Mouse (Mus musculus) cerebellum, adult 2 months (tissue): ENCODE data around the gene Orai2. TPM values are rescaled to one million over a fixed set of nuclear protein-coding genes. Genes with fewer than 3 reads are reported as not detected.
"Not testable (repeated sequence)": the region's sequence is repeated elsewhere in the genome, so short reads cannot be mapped to it uniquely, and the experiment has no call there.

ENCODE experiments used
- DNase-seq, 2 experiments: peaks; one replicate each; pipeline ENCODE4 v3.0.0; 2021
- H3K27ac ChIP-seq: fragments of 200-500 bp; 2 replicates; pipeline ENCODE4 v1.5.1; 2012; ENCODE audit warnings: low read length, control low read depth, inconsistent platforms; ENCODE audit not compliant: insufficient read depth
- H3K27me3 ChIP-seq: fragments of 200-500 bp; 2 replicates; pipeline ENCODE4 v1.6.1; 2012; ENCODE audit warnings: inconsistent platforms, mild to moderate bottlenecking, low read length, moderate library complexity; ENCODE audit not compliant: control insufficient read depth, insufficient read depth
- H3K4me1 ChIP-seq: fragments of 200-500 bp; 2 replicates; pipeline ENCODE4 v1.6.1; 2011; ENCODE audit warnings: low read length; ENCODE audit not compliant: control insufficient read depth, insufficient read depth
- H3K4me3 ChIP-seq: fragments of 200-500 bp; replicated peaks from 2 replicates; pipeline ENCODE3; 2011; ENCODE audit warnings: mild to moderate bottlenecking, low read depth, low read length, control low read depth; ENCODE audit not compliant: insufficient read depth
- CTCF ChIP-seq: fragments of 200-500 bp; IDR thresholded peaks from 2 replicates; pipeline ENCODE4 v1.5.1; 2011; ENCODE audit warnings: low read depth, mild to moderate bottlenecking, control low read depth, low read length, moderate library complexity, borderline replicate concordance; ENCODE audit not compliant: insufficient read depth
- POLR2A ChIP-seq: fragments of 200-500 bp; IDR thresholded peaks from 2 replicates; pipeline ENCODE4 v1.6.1; 2011; ENCODE audit warnings: low read length, control low read depth, borderline replicate concordance; ENCODE audit not compliant: insufficient read depth
- WGBS: fragments of 180-500 bp; shearing (Covaris S2); methylation state at CpG from one replicate; pipeline ENCODE4 v1.1.7; 2018; 5-methylcytosine and 5-hydroxymethylcytosine counted together
- polyA plus RNA-seq: library from polyadenylated mRNA; depleted of rRNA; stranded (reverse); fragments of >200 nt; gene quantifications from 2 replicates; pipeline ENCODE4 v1.2.3, GENCODE M21; 2012

Gene Orai2
- polyA plus RNA-seq, 1 experiment: 64.9 TPM

DNA sequence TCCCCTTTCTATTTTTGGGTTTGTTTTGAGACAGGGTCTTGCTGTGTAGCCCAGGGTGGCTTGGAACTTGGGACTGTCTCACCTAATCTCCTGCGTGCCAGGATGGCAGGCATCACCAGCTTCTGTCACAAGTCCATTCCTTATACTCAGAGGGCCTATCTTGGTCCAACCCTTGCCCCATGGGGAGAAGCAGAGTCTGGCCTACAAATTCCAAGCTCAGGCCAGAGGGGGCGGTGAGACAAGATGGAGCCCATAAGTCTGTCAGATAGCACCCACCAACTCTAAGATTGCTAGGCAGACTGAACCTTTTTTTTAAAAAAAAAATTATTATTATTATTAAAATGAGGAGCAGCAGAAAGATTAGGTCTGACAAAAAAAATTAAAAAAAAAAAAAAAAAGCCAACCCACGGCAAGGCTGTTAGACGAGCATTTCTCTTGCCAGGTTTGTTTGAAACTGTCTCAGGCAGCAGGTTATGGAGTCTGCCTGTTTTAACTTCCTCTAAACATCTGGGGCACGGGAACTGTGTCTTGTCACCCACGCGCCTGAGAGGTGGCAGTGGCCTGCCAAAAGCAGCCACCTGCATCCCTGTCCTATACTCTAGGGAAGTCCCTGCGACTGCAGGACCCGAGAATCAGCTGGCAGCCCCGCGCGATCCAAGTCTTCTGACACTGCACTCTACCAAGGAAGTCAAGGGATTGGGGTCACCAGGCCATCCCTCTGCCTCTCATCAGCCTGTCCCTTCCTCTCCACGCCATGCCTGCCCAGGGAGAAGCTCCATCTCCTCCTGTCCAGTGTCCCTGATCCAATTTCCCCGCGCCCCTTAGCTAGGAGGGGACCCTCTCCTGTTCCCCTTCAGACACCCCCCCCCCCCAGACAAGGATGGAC lies 644 bp downstream of the Orai2 start:
- peak; percentile 58 to 69 for DNase-seq
- H3K27me3 ChIP-seq: no peaks in the 10 kb centered on the region
- peak overlapping the region; percentile 98 for H3K4me3 ChIP-seq
- WGBS: 4% methylated on average over 15 of the region's 15 CpGs
- peak overlapping the region; percentile 64; the same call in 1 of the 2 replicates for H3K27ac ChIP-seq
- H3K4me1 ChIP-seq: peaks cover 24% of the 10 kb centered on the region
- TF ChIP-seq POLR2A (no peak), CTCF (no peak)

DNA sequence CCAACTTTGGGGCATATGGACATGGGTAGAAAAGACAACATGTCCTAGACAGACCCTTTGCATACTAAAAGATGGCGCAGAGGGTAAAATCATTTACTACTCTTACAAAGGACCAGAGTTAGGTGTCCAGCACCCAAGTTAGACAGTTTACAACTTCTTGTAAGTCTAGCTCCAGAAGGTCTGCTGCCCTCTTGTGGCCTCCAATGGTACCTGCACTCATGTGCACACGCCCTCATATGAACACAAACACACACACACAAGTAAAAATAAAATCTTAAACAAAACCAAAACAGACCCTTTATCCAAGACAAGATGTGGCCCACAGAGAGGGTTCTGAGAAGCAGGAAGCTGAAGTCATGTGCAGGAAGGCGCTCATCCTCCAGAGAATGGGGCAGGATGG lies 2.4 kb downstream of the Orai2 start:
- peak; percentile 17; the same call in 1 of the 2 replicates for TF ChIP-seq CTCF
- TF ChIP-seq POLR2A: no peak
- WGBS: 97% methylated on average over 3 of the region's 3 CpGs

DNA sequence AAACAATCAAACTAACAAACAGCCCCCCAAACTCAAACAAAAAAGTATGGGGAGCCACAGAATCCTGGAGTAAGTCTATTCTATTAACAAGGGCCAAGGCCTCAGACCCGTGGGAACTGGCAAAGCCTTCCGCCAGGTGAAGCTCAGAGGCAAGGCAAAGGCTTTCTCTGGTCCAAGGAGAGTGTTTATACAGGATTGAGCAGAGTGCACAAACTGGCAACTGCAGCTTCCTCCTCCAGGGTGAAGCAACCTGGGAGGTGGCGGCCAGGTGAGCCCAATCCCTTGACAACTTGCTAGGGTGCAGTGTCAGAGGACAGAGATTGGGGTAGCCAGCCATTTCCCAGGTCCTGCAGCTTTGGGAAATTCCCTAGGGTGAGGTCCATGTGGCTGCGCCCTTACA lies 3.2 kb downstream of the Orai2 start:
- H3K4me3 ChIP-seq: no peak overlapping the region
- no peak overlapping the region for H3K27ac ChIP-seq
- H3K4me1 ChIP-seq: peaks cover 30% of the 10 kb centered on the region
- no peak for DNase-seq
- TF ChIP-seq CTCF (no peak), POLR2A (no peak)
- WGBS: 93% methylated on average over 4 of the region's 4 CpGs
- no peaks in the 10 kb centered on the region for H3K27me3 ChIP-seq

More for the DNA sequence above, 2.4 kb downstream of the Orai2 start:
- Histone ChIP-seq H3K27me3 (no peaks in the 10 kb centered on the region), H3K4me3 (no peak overlapping the region), H3K4me1 (peaks cover 30% of the 10 kb centered on the region), H3K27ac (no peak overlapping the region)
- no peak for DNase-seq

DNA sequence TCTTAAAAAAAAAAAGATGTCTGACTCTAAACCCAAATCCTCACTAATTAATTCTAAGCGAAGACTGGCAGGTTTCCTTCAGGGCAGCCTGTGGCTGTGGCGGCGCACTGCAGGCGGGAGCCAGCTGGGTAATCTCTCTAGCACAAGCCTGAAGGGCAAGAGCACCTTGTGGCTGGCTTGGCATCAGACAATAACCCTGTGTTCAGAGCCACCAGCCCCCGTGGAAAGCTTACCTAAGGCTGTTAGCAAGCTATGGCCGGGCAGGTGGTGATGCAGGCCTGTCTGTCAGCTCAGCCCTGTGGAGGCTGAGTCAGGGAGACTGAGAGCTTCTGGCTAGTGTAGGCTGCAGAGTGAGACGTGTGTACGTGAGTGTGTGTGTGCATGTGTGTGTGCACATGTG lies 5.3 kb downstream of the Orai2 start:
- peak; percentile 30 to 46 for DNase-seq
- Histone ChIP-seq H3K4me1 (peaks cover 27% of the 10 kb centered on the region), H3K4me3 (no peak overlapping the region), H3K27me3 (no peaks in the 10 kb centered on the region), H3K27ac (peak overlapping the region; percentile 11; the same call in 1 of the 2 replicates)
- 27% methylated on average over 8 of the region's 8 CpGs for WGBS
- TF ChIP-seq CTCF (no peak), POLR2A (no peak)

DNA sequence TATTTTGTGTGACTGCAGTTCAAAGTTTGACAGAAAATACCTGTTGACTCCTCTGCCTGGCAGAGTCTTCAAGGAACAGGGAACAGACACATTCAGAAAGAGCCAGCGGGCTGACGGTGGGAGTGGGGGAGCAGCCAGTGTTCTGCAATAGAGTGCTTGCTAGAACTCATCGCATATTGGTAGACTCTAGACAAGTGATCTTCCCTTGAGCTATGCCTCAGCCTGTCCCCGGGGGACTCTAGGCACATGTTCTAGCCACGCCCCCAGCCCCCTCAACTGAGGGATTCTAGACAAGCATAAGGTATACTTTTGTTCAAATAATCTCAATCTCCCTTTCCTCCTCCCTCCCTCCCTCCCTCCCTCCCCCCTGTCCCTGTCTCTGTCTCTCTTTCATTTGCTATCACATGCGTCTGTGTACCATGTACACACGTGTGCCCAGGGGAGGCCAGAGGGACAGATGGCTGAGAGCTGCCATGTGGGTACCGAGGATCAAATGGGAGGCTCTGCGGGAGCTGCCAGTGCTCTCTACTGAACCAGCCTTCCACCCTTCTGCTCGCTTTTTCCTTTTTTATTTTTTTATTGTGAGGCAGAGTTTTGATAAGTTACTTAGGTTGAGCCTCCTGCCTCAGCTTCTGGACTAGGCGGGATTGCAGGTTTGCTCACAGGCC lies 6.6 kb downstream of the Orai2 start:
- H3K27me3 ChIP-seq: no peaks in the 10 kb centered on the region
- no peak for TF ChIP-seq POLR2A
- no peak for TF ChIP-seq CTCF
- H3K4me3 ChIP-seq: no peak overlapping the region
- whole genome bisulfite sequencing: 19% methylated on average over 11 of the region's 11 CpGs
- 0 out of 2 replicates have a peak overlapping the region, but pooled peaks have one; percentile 4 for H3K27ac ChIP-seq
- peaks cover 23% of the 10 kb centered on the region for H3K4me1 ChIP-seq
- peak; percentile 49 to 61 for DNase-seq

DNA sequence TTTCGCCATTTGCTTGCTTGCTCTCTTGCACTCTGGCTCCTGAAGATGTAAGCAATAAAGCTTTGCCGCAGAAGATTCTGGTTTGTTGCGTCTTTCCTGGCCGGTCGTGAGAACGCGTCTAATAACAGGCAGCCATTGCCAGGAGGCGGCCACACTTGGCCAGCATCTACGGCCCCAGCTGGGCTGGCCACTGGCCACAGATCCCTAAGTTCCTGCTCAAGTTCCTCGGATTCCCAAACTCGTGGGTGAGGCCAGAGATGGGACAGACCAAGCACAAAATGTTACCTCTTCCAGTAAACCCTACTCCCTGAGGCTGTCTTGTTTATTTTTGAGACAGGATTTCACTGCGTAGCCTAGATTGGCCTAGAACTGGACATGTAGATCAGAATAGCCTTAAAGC lies 10.4 kb downstream of the Orai2 start:
- not testable (repeated sequence) for DNase-seq, H3K4me3 ChIP-seq
- 29% methylated on average over 11 of the region's 12 CpGs for WGBS

DNA sequence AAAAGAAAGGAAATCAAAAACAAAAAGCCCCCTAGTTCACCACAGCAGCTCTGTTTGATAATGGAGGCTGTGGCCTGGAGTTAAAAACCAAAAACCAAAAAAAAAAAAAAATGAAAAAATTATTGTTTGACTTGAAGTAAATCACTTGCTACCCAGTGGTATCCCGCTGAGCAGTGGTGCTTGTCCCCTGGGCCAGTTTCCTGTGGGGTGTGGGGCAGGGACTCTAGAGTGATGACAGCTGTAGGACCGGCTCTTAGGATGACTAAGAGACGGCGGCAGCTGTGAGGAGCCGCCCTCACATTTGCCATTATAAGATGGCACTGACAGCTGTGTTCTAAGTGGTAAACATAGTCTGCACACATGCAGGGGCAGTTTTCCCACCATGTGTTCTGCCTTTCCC lies 15.1 kb downstream of the Orai2 start:
- no peaks in the 10 kb centered on the region for H3K4me1 ChIP-seq
- 66% methylated on average over 5 of the region's 5 CpGs for WGBS
- no peak overlapping the region for H3K4me3 ChIP-seq
- DNase-seq: no peak
- H3K27ac ChIP-seq: no peak overlapping the region
- TF ChIP-seq POLR2A (no peak), CTCF (no peak)
- H3K27me3 ChIP-seq: no peaks in the 10 kb centered on the region

More for the DNA sequence above, 10.4 kb downstream of the Orai2 start:
- not testable (repeated sequence) for H3K4me1 ChIP-seq, H3K27me3 ChIP-seq, H3K27ac ChIP-seq

DNA sequence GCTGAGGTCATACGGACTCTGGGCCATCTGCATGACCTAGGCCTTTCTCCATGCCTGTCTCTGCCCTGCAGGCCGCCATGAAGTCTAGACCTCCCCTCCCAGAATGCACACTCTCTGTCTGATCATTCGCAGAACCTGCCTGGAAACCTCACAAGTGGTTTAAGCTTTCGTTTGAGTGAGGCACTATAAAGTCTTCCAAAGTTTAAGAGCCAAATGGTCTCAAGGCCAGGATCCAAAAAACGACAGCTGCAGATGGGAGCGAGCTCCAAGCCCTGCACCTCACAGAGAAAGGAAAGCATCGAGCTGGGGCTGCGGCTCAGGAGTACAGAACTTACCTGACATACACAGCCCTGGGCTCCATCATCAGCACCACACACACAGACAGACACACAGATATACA lies 18.1 kb downstream of the Orai2 start:
- H3K27ac ChIP-seq: no peak overlapping the region
- TF ChIP-seq POLR2A (no peak), CTCF (no peak)
- H3K27me3 ChIP-seq: no peaks in the 10 kb centered on the region
- 23% methylated on average over 8 of the region's 8 CpGs for WGBS
- H3K4me1 ChIP-seq: no peaks in the 10 kb centered on the region
- no peak for DNase-seq
- H3K4me3 ChIP-seq: no peak overlapping the region

DNA sequence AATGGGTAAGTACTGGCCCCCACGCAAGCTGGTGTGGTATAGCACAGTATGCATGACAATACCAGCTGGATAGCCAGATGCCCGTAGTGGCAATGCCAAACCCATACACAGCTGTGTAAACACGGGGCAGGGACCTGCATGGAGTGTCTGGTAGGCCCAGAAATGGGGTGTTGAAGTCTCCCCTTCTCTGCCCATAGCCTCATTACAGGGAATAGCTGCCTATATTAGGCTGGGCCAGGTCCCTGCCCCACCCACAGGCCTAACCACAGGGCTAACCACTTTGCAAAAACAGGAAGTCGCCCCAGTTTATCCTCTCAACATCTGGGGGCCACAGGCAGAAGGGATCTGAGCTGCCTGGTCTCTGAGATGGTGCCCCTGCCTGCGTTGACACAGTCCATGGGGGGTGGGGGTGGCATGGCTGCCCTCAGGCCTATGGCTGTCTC lies 21.4 kb downstream of the Orai2 start:
- H3K4me3 ChIP-seq, H3K27ac ChIP-seq, H3K4me1 ChIP-seq, H3K27me3 ChIP-seq, DNase-seq: not testable (repeated sequence)
- WGBS: 66% methylated on average over 5 of the region's 5 CpGs
